Mouse (Mus musculus) forebrain, embryonic 16.5 days (tissue): ENCODE data around the gene Eef1akmt3. TPM values are rescaled to one million over a fixed set of nuclear protein-coding genes. Genes with fewer than 3 reads are reported as not detected.
A peak's percentile ranks its signal among the peaks of the same experiment; 100 is the strongest.
"Not testable (repeated sequence)": the region's sequence is repeated elsewhere in the genome, so short reads cannot be mapped to it uniquely, and the experiment has no call there.

Source experiments
- ATAC-seq: fragments of 200-750 bp; cut with Nextera tagmentation; 2 replicates; pipeline ENCODE4 v1.8.0; 2017; ENCODE audit warnings: mild to moderate bottlenecking, moderate library complexity
- H3K27ac ChIP-seq: fragments of 300-500 bp; sonication (generic); 2 replicates; pipeline ENCODE4 v1.5.1; 2014; ENCODE audit warnings: low read length, control low read depth
- H3K27me3 ChIP-seq: fragments of 300-500 bp; sonication (generic); replicated peaks from 2 replicates; pipeline ENCODE4 v1.6.1; 2014; ENCODE audit warnings: low read length; ENCODE audit not compliant: control insufficient read depth, insufficient read depth
- H3K36me3 ChIP-seq: fragments of 300-500 bp; sonication (generic); 2 replicates; pipeline ENCODE4 v1.6.1; 2014; ENCODE audit not compliant: control insufficient read depth, insufficient read depth
- H3K4me1 ChIP-seq: fragments of 300-500 bp; sonication (generic); replicated peaks from 2 replicates; pipeline ENCODE4 v1.6.1; 2014; ENCODE audit warnings: low read length; ENCODE audit not compliant: control insufficient read depth, insufficient read depth
- H3K4me2 ChIP-seq: fragments of 300-500 bp; sonication (generic); 2 replicates; pipeline ENCODE4 v1.6.1; 2014; ENCODE audit warnings: mild to moderate bottlenecking, low read length, control low read depth
- H3K4me3 ChIP-seq: fragments of 300-500 bp; sonication (generic); replicated peaks from 2 replicates; pipeline ENCODE4 v1.5.1; 2014; ENCODE audit warnings: mild to moderate bottlenecking, low read length, control low read depth
- H3K9ac ChIP-seq: fragments of 300-500 bp; sonication (generic); replicated peaks from 2 replicates; pipeline ENCODE4 v1.6.1; 2014; ENCODE audit warnings: low read depth, low read length, control low read depth
- H3K9me3 ChIP-seq: fragments of 300-500 bp; sonication (generic); 2 replicates; pipeline ENCODE4 v1.6.1; 2016; ENCODE audit warnings: low read length; ENCODE audit not compliant: control insufficient read depth
- WGBS: fragments of 180-500 bp; shearing (Covaris S2); extraction: QIAGEN DNeasy Blood & Tissue Kit; methylation state at CpG from one replicate; pipeline ENCODE4 v1.1.7; 2014; 5-methylcytosine and 5-hydroxymethylcytosine counted together
- polyA plus RNA-seq: library from polyadenylated mRNA; unstranded; fragments of >200 nt; fragmentation: Nextera tagmentation; extraction: Ambion mirVana; gene quantifications from 2 replicates; pipeline ENCODE4 v1.2.1, GENCODE M21; 2015

The Eef1akmt3 gene
- polyA plus RNA-seq, 1 experiment from 2014 or later, result 0.18 TPM

- not testable (repeated sequence) for H3K4me3 ChIP-seq, H3K9me3 ChIP-seq, H3K27ac ChIP-seq, ATAC-seq, H3K4me2 ChIP-seq, H3K9ac ChIP-seq, H3K27me3 ChIP-seq
- H3K36me3 ChIP-seq, result peaks cover 13% of the 10 kb centered on the region
- WGBS, result 81% methylated on average over 4 of the region's 4 CpGs
- H3K4me1 ChIP-seq, result peaks cover 25% of the 10 kb centered on the region
Measured at GRCm38 (mm10) chr10:127072270-127072669, 31.0 kb upstream of the Eef1akmt3 start.

- 74% methylated on average over 9 of the region's 9 CpGs for WGBS
- no peaks in the 10 kb centered on the region for H3K9me3 ChIP-seq
- peaks cover 25% of the 10 kb centered on the region for H3K4me1 ChIP-seq
- H3K36me3 ChIP-seq, result peaks cover 22% of the 10 kb centered on the region
- peak overlapping the region; percentile 99 for H3K4me2 ChIP-seq
- no peaks in the 10 kb centered on the region for H3K27me3 ChIP-seq
- peak overlapping the region; percentile 82 for H3K4me3 ChIP-seq
- no peak for ATAC-seq
- H3K9ac ChIP-seq, result peak overlapping the region; percentile 69
- H3K27ac ChIP-seq, result no peak overlapping the region; the same call in none of the 2 replicates
Measured at GRCm38 (mm10) chr10:127071203-127071602, 29.9 kb upstream of the Eef1akmt3 start.

GRCm38 (mm10) chr10:127070190-127071121, 29.1 kb upstream of the Eef1akmt3 start, which contains the start of gene Tspan31:
Gene Tspan31, minus strand, starts transcription at chr10:127070264.
- peak; percentile 94 for ATAC-seq
- WGBS, result 1% methylated on average over 36 of the region's 36 CpGs
- Histone ChIP-seq H3K36me3 (peaks cover 29% of the 10 kb centered on the region), H3K27ac (peak within 1 kb of the TSS; percentile 93), H3K4me3 (peak within 1 kb of the TSS; percentile 82), H3K27me3 (no peaks in the 10 kb centered on the region), H3K4me1 (peaks cover 25% of the 10 kb centered on the region), H3K9me3 (no peaks in the 10 kb centered on the region), H3K4me2 (peak within 1 kb of the TSS; percentile 99), H3K9ac (peak within 1 kb of the TSS; percentile 69)

GRCm38 (mm10) chr10:127069281-127070189, 28.2 kb upstream of the Eef1akmt3 start:
- peak; percentile 84 for ATAC-seq
- H3K4me1 ChIP-seq, result peaks cover 34% of the 10 kb centered on the region
- peak overlapping the region; percentile 69 for H3K9ac ChIP-seq
- H3K4me3 ChIP-seq, result peak overlapping the region; percentile 82
- H3K4me2 ChIP-seq, result peak overlapping the region; percentile 99
- WGBS, result 8% methylated on average over 30 of the region's 30 CpGs
- peaks cover 35% of the 10 kb centered on the region for H3K36me3 ChIP-seq
- peak overlapping the region; percentile 93 for H3K27ac ChIP-seq
- H3K9me3 ChIP-seq, result no peaks in the 10 kb centered on the region
- H3K27me3 ChIP-seq, result no peaks in the 10 kb centered on the region

GRCm38 (mm10) chr10:127068360-127069038, 27.2 kb upstream of the Eef1akmt3 start:
- Histone ChIP-seq H3K4me2 (peak overlapping the region; percentile 99), H3K9ac (no peak overlapping the region), H3K27me3 (no peaks in the 10 kb centered on the region), H3K4me1 (peaks cover 35% of the 10 kb centered on the region), H3K4me3 (peak overlapping the region; percentile 82), H3K9me3 (no peaks in the 10 kb centered on the region), H3K36me3 (peaks cover 35% of the 10 kb centered on the region), H3K27ac (no peak overlapping the region)
- ATAC-seq, result no peak
- WGBS, result 77% methylated on average over 9 of the region's 9 CpGs

GRCm38 (mm10) chr10:127066519-127067018, 25.3 kb upstream of the Eef1akmt3 start:
- Histone ChIP-seq H3K9me3 (no peaks in the 10 kb centered on the region), H3K27ac (no peak overlapping the region), H3K36me3 (peaks cover 35% of the 10 kb centered on the region), H3K27me3 (no peaks in the 10 kb centered on the region), H3K4me3 (no peak overlapping the region), H3K9ac (no peak overlapping the region), H3K4me1 (peaks cover 41% of the 10 kb centered on the region), H3K4me2 (no peak overlapping the region)
- ATAC-seq, result no peak
- 88% methylated on average over 14 of the region's 14 CpGs for WGBS

GRCm38 (mm10) chr10:127065981-127066380, 24.7 kb upstream of the Eef1akmt3 start:
- no peak for ATAC-seq
- peaks cover 41% of the 10 kb centered on the region for H3K4me1 ChIP-seq
- H3K27me3 ChIP-seq, result no peaks in the 10 kb centered on the region
- H3K27ac ChIP-seq, result no peak overlapping the region
- WGBS, result 90% methylated on average over 9 of the region's 9 CpGs
- H3K36me3 ChIP-seq, result peaks cover 35% of the 10 kb centered on the region
- H3K9me3 ChIP-seq, result no peaks in the 10 kb centered on the region
- no peak overlapping the region for H3K4me3 ChIP-seq
- H3K4me2 ChIP-seq, result no peak overlapping the region
- H3K9ac ChIP-seq, result no peak overlapping the region

- H3K27me3 ChIP-seq, result no peaks in the 10 kb centered on the region
- H3K9ac ChIP-seq, result peak overlapping the region; percentile 94
- no peaks in the 10 kb centered on the region for H3K9me3 ChIP-seq
- H3K4me1 ChIP-seq, result peaks cover 40% of the 10 kb centered on the region
- peak overlapping the region; percentile 91 for H3K27ac ChIP-seq
- peak overlapping the region; percentile 85 for H3K4me3 ChIP-seq
- H3K36me3 ChIP-seq, result peaks cover 35% of the 10 kb centered on the region
- 0 out of 2 replicates have a peak, but pooled peaks have one; percentile 0 for ATAC-seq
- peak overlapping the region; percentile 87 for H3K4me2 ChIP-seq
- 10% methylated on average over 37 of the region's 37 CpGs for WGBS
Measured at GRCm38 (mm10) chr10:127063913-127064870, 22.9 kb upstream of the Eef1akmt3 start.
